ENCODE assay signal across 28 mouse cellular contexts in genomic region chr5:29238379-29238778, GRCm38 (mm10). TPM values are rescaled to one million over a fixed set of nuclear protein-coding genes. Genes with fewer than 3 reads are reported as not detected.
A peak's percentile ranks its signal among the peaks of the same experiment; 100 is the strongest.
DNase-seq lines count a peak whose midpoint lies in the region; ATAC-seq and TF ChIP-seq lines count a peak whose summit lies in the region.
"Had no signal": no experiment of that assay in that cellular context is flagged by ENCODE, and none has a peak within 500 bp of the region (broad histone marks: within the 10 kb centered on the region; RNA-seq: fewer than 3 reads in every experiment).

No protein-coding gene starts in this region.

- no peaks in the 10 kb centered on the region for H3K4me1 ChIP-seq in intestine, embryonic 14.5 days (replicated peaks; ENCODE audit: control insufficient read depth, insufficient read depth, low read length)
- H3K4me1 ChIP-seq in intestine, embryonic 16.5 days (ENCODE audit: control insufficient read depth, insufficient read depth, low read length) = no peaks in the 10 kb centered on the region
- no peaks in the 10 kb centered on the region for H3K4me1 ChIP-seq in lung, postnatal 0 days (ENCODE audit: insufficient read depth, low read depth, low read length)
- H3K4me1 ChIP-seq in stomach, postnatal 0 days (replicated peaks; ENCODE audit: control insufficient read depth, insufficient read depth) = no peaks in the 10 kb centered on the region
- H3K4me1 ChIP-seq: embryonic facial prominence, embryonic 12.5 days; forebrain, embryonic 12.5 days; forebrain, embryonic 15.5 days; heart, embryonic 12.5 days; heart, embryonic 15.5 days; hindbrain, embryonic 10.5 days; hindbrain, embryonic 13.5 days had no signal

- H3K9ac ChIP-seq in intestine, embryonic 14.5 days (ENCODE audit: low read length) = no peak overlapping the region
- no peak overlapping the region for H3K9ac ChIP-seq in intestine, embryonic 16.5 days (ENCODE audit: low read depth, low read length)
- H3K9ac ChIP-seq in lung, postnatal 0 days (replicated peaks; ENCODE audit: low read depth) = no peak overlapping the region
- H3K9ac ChIP-seq in stomach, postnatal 0 days (ENCODE audit: low read length) = no peak overlapping the region
- H3K9ac ChIP-seq: embryonic facial prominence, embryonic 12.5 days; forebrain, embryonic 12.5 days; forebrain, embryonic 15.5 days; heart, embryonic 12.5 days; heart, embryonic 15.5 days; hindbrain, embryonic 13.5 days had no signal

- no peak overlapping the region for H3K27ac ChIP-seq in intestine, embryonic 14.5 days (ENCODE audit: low read depth)
- H3K27ac ChIP-seq in intestine, embryonic 16.5 days (ENCODE audit: low read length) = no peak overlapping the region
- H3K27ac ChIP-seq in lung, postnatal 0 days (ENCODE audit: low read length) = no peak overlapping the region
- no peak overlapping the region for H3K27ac ChIP-seq in stomach, postnatal 0 days (replicated peaks)
- H3K27ac ChIP-seq: embryonic facial prominence, embryonic 12.5 days; forebrain, embryonic 12.5 days; forebrain, embryonic 15.5 days; heart, embryonic 15.5 days; hindbrain, embryonic 10.5 days; hindbrain, embryonic 13.5 days had no signal

- no peaks in the 10 kb centered on the region for H3K27me3 ChIP-seq in intestine, embryonic 14.5 days (replicated peaks; ENCODE audit: control insufficient read depth, insufficient read depth, low read length)
- no peaks in the 10 kb centered on the region for H3K27me3 ChIP-seq in intestine, embryonic 16.5 days (replicated peaks; ENCODE audit: control insufficient read depth, insufficient read depth, low read length)
- no peaks in the 10 kb centered on the region for H3K27me3 ChIP-seq in lung, postnatal 0 days (replicated peaks; ENCODE audit: insufficient read depth, low read length)
- no peaks in the 10 kb centered on the region for H3K27me3 ChIP-seq in stomach, postnatal 0 days (ENCODE audit: control insufficient read depth, insufficient read depth, low read length)
- H3K27me3 ChIP-seq: CH12.LX; embryonic facial prominence, embryonic 12.5 days; forebrain, embryonic 12.5 days; forebrain, embryonic 15.5 days; heart, embryonic 12.5 days; heart, embryonic 15.5 days; hindbrain, embryonic 13.5 days; Patski had no signal

- no peak overlapping the region for H3K4me3 ChIP-seq in intestine, embryonic 14.5 days (ENCODE audit: low read depth, low read length)
- no peak overlapping the region for H3K4me3 ChIP-seq in intestine, embryonic 16.5 days (ENCODE audit: low read length)
- H3K4me3 ChIP-seq in lung, postnatal 0 days (ENCODE audit: low read depth, low read length) = no peak overlapping the region
- no peak overlapping the region for H3K4me3 ChIP-seq in stomach, postnatal 0 days (ENCODE audit: low read depth, low read length)
- H3K4me3 ChIP-seq: embryonic facial prominence, embryonic 12.5 days; erythroblast, embryonic 14.5 days; forebrain, embryonic 12.5 days; forebrain, embryonic 15.5 days; heart, embryonic 12.5 days; heart, embryonic 15.5 days; hindbrain, embryonic 10.5 days; hindbrain, embryonic 13.5 days had no signal

- 0 out of 2 replicates have a peak, but pooled peaks have one; percentile 23 for ATAC-seq in intestine, embryonic 14.5 days (replicated peaks; ENCODE audit: low FRiP score, low TSS enrichment, low read depth)
- ATAC-seq in intestine, embryonic 16.5 days = no peak
- no peak for ATAC-seq in lung, postnatal 0 days
- peak; percentile 85; the same call in 1 of the 2 replicates for ATAC-seq in stomach, postnatal 0 days (ENCODE audit: low FRiP score, low TSS enrichment)
- no peak for ATAC-seq in megakaryocyte-erythroid progenitor cell, adult 5-6 weeks (replicated peaks; ENCODE audit: low FRiP score, low TSS enrichment, poor library complexity, severe bottlenecking)
- ATAC-seq: forebrain, embryonic 15.5 days; hindbrain, embryonic 16.5 days; Patski had no signal

- no peak overlapping the region for H3K4me2 ChIP-seq in intestine, embryonic 14.5 days (ENCODE audit: low read length)
- H3K4me2 ChIP-seq in intestine, embryonic 16.5 days (ENCODE audit: low read depth, low read length) = no peak overlapping the region
- no peak overlapping the region for H3K4me2 ChIP-seq in lung, postnatal 0 days (replicated peaks; ENCODE audit: low read depth, low read length)
- no peak overlapping the region for H3K4me2 ChIP-seq in stomach, postnatal 0 days (replicated peaks; ENCODE audit: low read depth)
- H3K4me2 ChIP-seq: embryonic facial prominence, embryonic 12.5 days; forebrain, embryonic 12.5 days; forebrain, embryonic 15.5 days; heart, embryonic 12.5 days; heart, embryonic 15.5 days; hindbrain, embryonic 13.5 days had no signal

- no peak for DNase-seq in intestine, embryonic 14.5 days (ENCODE audit: low spot score)
- peak; percentile 13 for DNase-seq in lung, postnatal 0 days (ENCODE audit: low spot score)
- DNase-seq in lung, adult 18-20 months = no peak
- peak; percentile 17 for DNase-seq in stomach, postnatal 0 days (ENCODE audit: low spot score)
- DNase-seq: adrenal gland, postnatal 10 days; adrenal gland, postnatal 36 days; B cell, adult 2 months; cerebellum, adult 18-20 months; cerebellum, adult 9-10 months; cerebellum, postnatal 14 days; gastrocnemius, postnatal 25 days; heart, adult 18-20 months; heart, postnatal 10 days; heart, postnatal 36 days had no signal

- H3K36me3 ChIP-seq in intestine, embryonic 14.5 days (ENCODE audit: control insufficient read depth, insufficient read depth, low read length) = no peaks in the 10 kb centered on the region
- no peaks in the 10 kb centered on the region for H3K36me3 ChIP-seq in intestine, embryonic 16.5 days (ENCODE audit: control insufficient read depth, insufficient read depth, low read length)
- no peaks in the 10 kb centered on the region for H3K36me3 ChIP-seq in lung, postnatal 0 days (ENCODE audit: insufficient read depth, low read length)
- H3K36me3 ChIP-seq in stomach, postnatal 0 days (ENCODE audit: control insufficient read depth, insufficient read depth, low read length) = no peaks in the 10 kb centered on the region
- H3K36me3 ChIP-seq: embryonic facial prominence, embryonic 12.5 days; forebrain, embryonic 12.5 days; forebrain, embryonic 15.5 days; heart, embryonic 12.5 days; heart, embryonic 15.5 days; hindbrain, embryonic 10.5 days had no signal

- no peak for TF ChIP-seq EP300 in lung, postnatal 0 days (IDR thresholded peaks at IDR 0.05)
- peak; percentile 28 for TF ChIP-seq EP300 in stomach, postnatal 0 days (optimal IDR thresholded peaks at IDR 0.05)

- TF ChIP-seq CTCF in lung, postnatal 0 days (IDR thresholded peaks at IDR 0.05) = no peak
- TF ChIP-seq CTCF in stomach, postnatal 0 days (IDR thresholded peaks at IDR 0.05; ENCODE audit: low read depth) = peak; percentile 11; the same call in 1 of the 2 replicates

- H3K9me3 ChIP-seq in intestine, embryonic 14.5 days (ENCODE audit: control insufficient read depth, low read length) = no peaks in the 10 kb centered on the region
- H3K9me3 ChIP-seq in intestine, embryonic 16.5 days (ENCODE audit: control insufficient read depth, low read length) = no peaks in the 10 kb centered on the region
- H3K9me3 ChIP-seq in lung, postnatal 0 days (ENCODE audit: low read length) = no peaks in the 10 kb centered on the region
- no peaks in the 10 kb centered on the region for H3K9me3 ChIP-seq in stomach, postnatal 0 days (ENCODE audit: control insufficient read depth, low read length)
- H3K9me3 ChIP-seq: embryonic facial prominence, embryonic 12.5 days; forebrain, embryonic 12.5 days; forebrain, embryonic 15.5 days; G1E; heart, embryonic 12.5 days; heart, embryonic 15.5 days; hindbrain, embryonic 10.5 days; hindbrain, embryonic 13.5 days had no signal

RNA-seq across cellular contexts. Expression of gene Rnf32, which starts 42.6 kb away (rescaled TPM):
- 10.5 and 11.1 TPM in 2 replicates for polyA plus RNA-seq in intestine, embryonic 14.5 days (2014; fragmentation: Nextera tagmentation; extraction: Ambion mirVana)
- 6.1 and 7.7 TPM in 2 replicates for polyA plus RNA-seq in intestine, embryonic 16.5 days (2015; fragmentation: Nextera tagmentation; extraction: Ambion mirVana)
- 2.3 and 5.2 TPM in 2 replicates for polyA plus RNA-seq in lung, postnatal 0 days (2015; fragmentation: Nextera tagmentation; extraction: Ambion mirVana)
- 1.6 and 2.0 TPM in 2 replicates for polyA plus RNA-seq in stomach, postnatal 0 days (2015; fragmentation: Nextera tagmentation; extraction: Ambion mirVana)
- not detected in 2 replicates for total RNA-seq in megakaryocyte-erythroid progenitor cell, adult 5-6 weeks (2014; fragmentation: Nextera tagmentation)
- total RNA-seq in megakaryocyte-erythroid progenitor cell, adult 5-6 weeks (2017) = not detected in 2 replicates
- total RNA-seq: CH12.LX had no signal

Comparison
In these comparisons a context has a peak if more than half of its experiments do, and no peak if none do; other contexts are left out.
1. ATAC-seq: peak in intestine, embryonic 14.5 days (single experiment) and stomach, postnatal 0 days (single experiment); none in intestine, embryonic 16.5 days (single experiment), lung, postnatal 0 days (single experiment) and megakaryocyte-erythroid progenitor cell, adult 5-6 weeks (single experiment).
2. DNase-seq: peak in lung, postnatal 0 days (single experiment) and stomach, postnatal 0 days (single experiment); none in intestine, embryonic 14.5 days (single experiment) and lung, adult 18-20 months (0 of 2).